Mouse (Mus musculus) ovary, postnatal 10 days (tissue): ENCODE measurements around the gene Fam216b.

ENCODE experiments used
- DNase-seq: peaks from one replicate; pipeline ENCODE4 v3.0.0; 2022; ENCODE audit warnings: low spot score

Fam216b gene

DNA sequence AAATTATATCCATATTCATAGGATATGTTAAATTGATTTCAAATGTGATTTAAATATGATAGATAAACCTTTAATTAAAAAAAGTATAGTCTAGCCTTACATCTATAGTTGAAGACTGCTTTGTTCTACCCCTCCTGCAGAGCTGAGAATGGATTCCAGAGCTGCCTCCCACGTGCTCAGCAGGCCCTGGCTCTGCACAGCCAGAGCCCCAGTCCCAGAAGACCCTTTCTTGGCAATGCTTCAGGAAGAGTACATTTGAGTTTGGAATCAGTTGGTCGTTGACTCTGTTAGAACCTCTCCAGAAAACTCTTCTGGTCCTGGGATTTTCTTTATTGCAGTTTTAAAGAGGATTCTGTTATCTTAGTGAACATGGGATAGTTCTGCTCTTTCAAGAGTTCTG, 45.7 kb downstream of the Fam216b start:
- DNase-seq, result no peak

DNA sequence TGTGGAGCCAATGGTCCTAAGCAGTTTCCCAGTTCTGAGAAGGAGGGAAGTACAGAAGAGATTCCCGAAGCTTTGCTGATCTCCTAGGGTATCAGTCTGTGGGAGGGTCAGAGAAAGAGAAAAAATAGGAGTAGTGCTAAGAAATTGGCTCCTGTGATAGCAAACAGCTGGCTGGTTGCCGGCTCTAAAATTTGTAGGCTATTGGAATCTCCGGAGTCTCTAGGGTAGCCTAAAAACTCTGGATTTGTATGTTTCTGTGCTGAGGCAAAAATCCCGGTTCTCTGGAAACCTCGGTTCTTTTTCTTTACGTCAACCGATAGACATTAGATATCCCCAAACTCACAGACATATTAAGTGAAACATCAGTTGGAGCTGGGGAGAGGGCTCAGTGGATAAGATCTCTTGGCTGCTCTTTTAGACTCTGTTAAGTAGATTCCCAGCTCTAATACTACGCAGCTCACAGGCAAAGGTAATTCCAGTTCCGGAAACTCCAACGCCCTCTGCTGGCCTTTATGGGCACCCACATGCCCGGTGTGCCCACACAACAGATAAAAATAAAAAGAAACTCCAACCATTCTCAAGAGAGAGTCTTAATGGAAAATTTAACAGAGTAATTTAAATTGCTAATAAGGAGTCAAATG, 46.8 kb downstream of the Fam216b start:
- no peak for DNase-seq

GRCm38 (mm10) chr14:78040643-78041042, 48.2 kb downstream of the Fam216b start:
- DNase-seq, result no peak

- no peak for DNase-seq
Observed at GRCm38 (mm10) chr14:78038876-78039275, 49.9 kb downstream of the Fam216b start.
